Mouse (Mus musculus): Measurements from ENCODE around the gene Vav1. TPM values are rescaled to one million over a fixed set of nuclear protein-coding genes. Genes with fewer than 3 reads are reported as not detected.
"Not testable (repeated sequence)": the region's sequence is repeated elsewhere in the genome, so short reads cannot be mapped to it uniquely, and the experiment has no call there.

Gene Vav1
- polyA plus RNA-seq, 1 experiment from 2014 or later: 1.8 TPM

DNA sequence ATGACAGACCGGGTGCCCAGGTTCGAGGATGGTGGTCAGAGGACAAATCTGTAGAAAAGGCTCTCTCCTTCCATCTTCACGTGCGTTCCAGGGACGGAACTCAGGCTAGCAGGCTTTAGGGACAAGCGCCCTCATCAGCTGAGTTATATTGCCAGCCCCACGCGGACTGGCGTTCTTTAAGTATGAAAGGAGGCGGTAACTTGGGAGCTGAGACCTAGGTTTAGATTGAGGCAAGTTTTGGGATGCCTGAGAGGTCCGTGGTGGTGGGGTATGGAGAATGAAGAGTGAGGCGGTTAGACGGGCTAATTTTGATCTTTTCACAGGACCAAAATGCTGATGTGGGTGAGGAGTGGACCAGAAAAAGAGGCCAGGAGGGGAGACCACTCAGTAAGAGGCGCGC is 4.2 kb upstream of the Vav1 start:
- Histone ChIP-seq H3K4me2 (peak overlapping the region; percentile 75), H3K4me3 (peak overlapping the region; percentile 53), H3K9ac (peak overlapping the region; percentile 38; the same call in 1 of the 2 replicates), H3K4me1 (replicated peaks) (peaks cover 26% of the 10 kb centered on the region), H3K27ac (replicated peaks) (no peak overlapping the region), H3K9me3 (no peaks in the 10 kb centered on the region), H3K36me3 (no peaks in the 10 kb centered on the region), H3K27me3 (peaks cover 13% of the 10 kb centered on the region)
- ATAC-seq (ENCODE audit: low FRiP score, low read depth): peak; percentile 2; the same call in 1 of the 2 replicates
- WGBS: 5% methylated on average over 15 of the region's 15 CpGs

DNA sequence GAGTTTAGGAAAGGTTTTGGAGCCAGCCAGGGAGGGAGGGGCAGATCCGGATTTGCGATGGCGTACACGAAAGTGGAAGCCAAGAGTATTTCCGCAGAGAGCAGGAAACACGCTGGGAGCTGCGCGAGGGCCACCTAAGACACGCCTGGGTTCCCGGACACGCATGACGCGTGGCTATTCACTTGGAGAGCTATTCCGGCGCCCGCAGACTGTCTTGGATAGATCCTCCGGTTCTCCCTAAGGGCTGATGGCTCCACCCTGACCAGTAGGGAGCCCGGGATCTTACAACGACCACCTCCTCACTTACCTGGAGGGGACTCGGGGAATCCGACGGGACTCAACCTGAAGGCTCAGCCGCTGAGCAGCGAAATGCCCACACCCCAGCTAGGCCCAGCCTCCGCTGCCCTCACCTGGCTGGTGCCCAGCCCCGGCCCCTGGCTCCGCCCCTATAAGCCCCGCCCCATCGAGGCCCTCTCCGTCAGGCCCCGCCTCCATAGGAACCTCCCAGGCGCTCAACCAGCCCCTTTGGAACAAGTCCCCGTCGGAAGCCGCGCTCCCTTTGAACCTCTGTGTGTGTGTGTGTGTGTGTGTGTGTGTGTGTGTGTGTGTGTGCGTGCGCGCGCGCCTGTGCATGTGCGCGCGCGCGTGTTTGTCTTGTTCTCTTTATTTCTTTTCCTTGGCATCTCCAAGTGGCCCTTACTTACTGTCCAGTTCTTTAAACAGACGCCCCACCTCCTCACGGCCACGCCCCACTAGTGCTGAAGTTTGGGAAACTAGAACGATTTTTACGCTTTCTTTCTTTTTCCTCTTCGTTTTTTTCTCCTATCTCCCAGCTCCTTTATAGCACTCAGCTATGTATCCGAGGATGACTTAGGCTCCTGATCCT is 3.5 kb upstream of the Vav1 start:
- H3K4me2 ChIP-seq: peak overlapping the region; percentile 75
- no peak overlapping the region for H3K27ac ChIP-seq (replicated peaks)
- H3K4me3 ChIP-seq: peak overlapping the region; percentile 53
- H3K9ac ChIP-seq: peak overlapping the region; percentile 38
- no peaks in the 10 kb centered on the region for H3K9me3 ChIP-seq
- peaks cover 13% of the 10 kb centered on the region for H3K27me3 ChIP-seq
- no peaks in the 10 kb centered on the region for H3K36me3 ChIP-seq
- peaks cover 26% of the 10 kb centered on the region for H3K4me1 ChIP-seq (replicated peaks)
- 2% methylated on average over 53 of the region's 53 CpGs for WGBS
- peak; percentile 75 for ATAC-seq (ENCODE audit: low FRiP score, low read depth)

DNA sequence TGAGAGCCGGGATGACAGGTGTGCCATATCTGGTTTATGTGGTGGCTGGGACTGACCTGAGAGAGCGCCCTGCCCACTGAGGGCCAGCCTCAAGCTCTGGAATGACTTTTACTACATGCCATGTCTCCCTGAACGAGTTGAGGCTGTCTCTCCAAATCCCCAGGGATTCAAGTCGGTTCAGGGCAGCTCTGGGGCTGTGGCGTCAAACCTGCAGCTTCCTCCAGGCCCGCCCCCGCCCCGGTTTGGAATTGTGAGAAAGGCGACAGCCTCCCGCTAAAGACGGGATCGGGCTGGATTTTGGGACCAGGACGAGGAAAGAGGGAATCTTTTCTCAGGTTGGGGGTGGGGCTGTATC is 2.9 kb upstream of the Vav1 start:
- peak overlapping the region; percentile 38; the same call in 1 of the 2 replicates for H3K9ac ChIP-seq
- H3K4me2 ChIP-seq: peak overlapping the region; percentile 75
- peaks cover 26% of the 10 kb centered on the region for H3K4me1 ChIP-seq (replicated peaks)
- H3K36me3 ChIP-seq: no peaks in the 10 kb centered on the region
- peak overlapping the region; percentile 53 for H3K4me3 ChIP-seq
- peaks cover 13% of the 10 kb centered on the region for H3K27me3 ChIP-seq
- ATAC-seq (ENCODE audit: low FRiP score, low read depth): peak; percentile 47; the same call in 1 of the 2 replicates
- no peak overlapping the region for H3K27ac ChIP-seq (replicated peaks)
- 3% methylated on average over 13 of the region's 13 CpGs for WGBS
- H3K9me3 ChIP-seq: no peaks in the 10 kb centered on the region

DNA sequence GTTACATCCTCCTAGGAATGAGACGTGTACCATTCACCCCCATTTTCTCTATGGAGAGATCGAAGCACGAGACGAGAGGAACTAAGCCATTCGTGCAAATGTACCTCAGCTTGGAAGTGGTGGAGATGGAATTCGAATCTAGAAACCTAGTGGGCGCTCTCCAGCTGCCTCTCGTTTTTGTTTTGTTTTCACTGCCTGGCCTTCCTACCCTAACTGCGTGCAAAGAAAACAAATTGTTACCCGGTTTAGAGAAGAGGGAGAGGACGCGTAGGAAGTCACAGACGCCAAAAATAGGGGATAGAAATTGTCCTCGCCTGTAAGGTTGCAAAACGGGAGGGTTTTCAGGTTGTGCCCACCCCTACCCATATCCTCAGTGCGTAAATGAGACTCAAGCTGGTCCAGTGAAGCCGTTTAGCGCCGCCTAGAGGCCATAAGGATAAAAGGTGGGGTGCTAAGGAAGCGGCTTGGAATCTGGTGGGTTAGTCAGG is 2.2 kb upstream of the Vav1 start:
- Histone ChIP-seq H3K4me3 (peak overlapping the region; percentile 53), H3K9me3 (no peaks in the 10 kb centered on the region), H3K27me3 (peaks cover 13% of the 10 kb centered on the region), H3K9ac (peak overlapping the region; percentile 46), H3K36me3 (no peaks in the 10 kb centered on the region), H3K4me2 (peak overlapping the region; percentile 75), H3K27ac (replicated peaks) (0 out of 2 replicates have a peak overlapping the region, but pooled peaks have one; percentile 37), H3K4me1 (replicated peaks) (peaks cover 26% of the 10 kb centered on the region)
- WGBS: under 1% methylated on average over 20 of the region's 20 CpGs
- peak; percentile 70 for ATAC-seq (ENCODE audit: low FRiP score, low read depth)

DNA sequence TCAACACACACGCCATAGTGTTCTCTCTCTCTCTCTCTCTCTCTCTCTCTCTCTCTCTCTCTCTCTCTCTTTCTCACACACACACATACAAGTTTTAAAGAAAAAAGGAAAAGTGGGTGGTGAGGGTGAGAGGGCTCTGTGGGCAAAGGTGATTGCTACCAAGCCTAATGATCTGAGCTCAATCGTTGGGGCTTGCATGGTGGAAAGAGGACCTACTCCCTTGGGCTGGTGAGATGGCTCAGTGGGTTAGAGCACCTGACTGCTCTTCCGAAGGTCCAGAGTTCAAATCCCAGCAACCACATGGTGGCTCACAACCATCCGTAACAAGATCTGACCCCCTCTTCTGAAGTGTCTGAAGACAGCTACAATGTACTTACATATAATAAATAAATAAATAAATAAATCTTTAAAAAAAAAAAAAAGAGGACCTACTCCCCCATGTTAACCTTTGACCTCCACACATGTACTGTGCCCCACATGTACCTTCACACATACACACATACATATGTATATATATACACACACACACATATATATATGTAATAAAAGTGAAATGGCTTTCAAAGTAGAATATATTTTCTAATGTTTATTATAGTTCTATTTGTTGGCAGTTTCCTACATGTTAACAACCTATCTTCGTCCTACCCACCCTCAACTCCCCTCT is 1.2 kb upstream of the Vav1 start:
- not testable (repeated sequence) for ATAC-seq (ENCODE audit: low FRiP score, low read depth); H3K27ac ChIP-seq (replicated peaks); H3K9ac ChIP-seq; H3K36me3 ChIP-seq; H3K4me3 ChIP-seq; H3K9me3 ChIP-seq; H3K4me2 ChIP-seq
- Histone ChIP-seq H3K4me1 (replicated peaks) (peaks cover 26% of the 10 kb centered on the region), H3K27me3 (peaks cover 12% of the 10 kb centered on the region)
- 84% methylated on average over 5 of the region's 5 CpGs for WGBS

DNA sequence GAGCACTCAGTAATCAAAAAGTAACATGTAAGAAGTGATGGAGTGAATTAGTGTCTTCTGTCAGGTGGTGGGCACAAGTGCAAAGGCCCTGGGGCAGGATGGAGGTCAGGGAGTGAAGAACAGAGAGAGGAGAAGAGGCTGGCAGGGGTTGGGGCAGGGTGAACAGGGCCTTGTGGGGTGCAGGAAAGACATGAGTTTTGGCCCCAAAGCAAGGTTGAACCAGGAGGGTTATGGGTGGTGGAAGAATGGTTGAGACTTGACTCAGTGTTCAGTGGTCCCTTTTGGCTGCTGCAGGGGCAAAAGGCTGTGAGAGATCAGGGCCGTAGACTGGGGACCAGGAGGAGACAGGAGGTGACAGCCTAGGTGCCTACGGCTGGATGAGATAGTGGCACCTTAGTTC is 363 bp upstream of the Vav1 start:
- WGBS: 81% methylated on average over 2 of the region's 2 CpGs
- H3K27ac ChIP-seq (replicated peaks): no peak overlapping the region

DNA sequence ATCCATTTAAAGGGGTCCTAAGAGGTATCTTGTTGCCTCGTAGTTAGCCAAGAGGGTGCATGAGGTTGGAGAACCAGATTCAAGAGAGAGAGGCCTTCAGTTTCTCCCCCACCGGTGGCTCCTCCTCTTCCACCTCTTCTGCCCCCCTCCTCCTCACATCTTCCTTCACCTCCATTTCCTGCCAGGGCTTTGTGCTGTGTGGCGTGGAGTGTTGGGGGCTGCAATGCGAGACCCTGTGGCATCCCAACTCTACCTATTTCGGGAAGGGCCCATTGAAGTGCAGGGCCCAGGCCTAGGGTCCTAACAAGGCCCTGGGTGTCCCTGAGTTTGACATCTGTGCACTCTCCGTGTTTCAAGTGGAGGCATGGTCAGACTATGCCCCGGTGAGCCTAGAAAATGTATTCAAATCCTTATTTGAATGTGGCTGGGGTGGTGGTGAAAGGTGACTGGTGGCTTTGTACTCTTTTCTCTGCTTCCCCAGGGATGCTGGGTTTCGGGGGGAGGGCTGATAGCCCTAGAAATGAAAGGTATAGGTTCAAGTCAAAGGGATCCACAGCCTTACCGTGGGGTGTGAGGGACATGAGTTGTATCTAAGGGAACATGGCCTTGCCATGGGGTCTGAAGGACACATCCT is 808 bp downstream of the Vav1 start:
- no peaks in the 10 kb centered on the region for H3K36me3 ChIP-seq
- no peak overlapping the region for H3K4me3 ChIP-seq
- peaks cover 24% of the 10 kb centered on the region for H3K4me1 ChIP-seq (replicated peaks)
- H3K4me2 ChIP-seq: no peak overlapping the region
- no peak for ATAC-seq (ENCODE audit: low FRiP score, low read depth)
- no peaks in the 10 kb centered on the region for H3K9me3 ChIP-seq
- H3K27me3 ChIP-seq: 0 out of 2 replicates have a peak, but pooled peaks cover 3% of the 10 kb centered on the region
- no peak overlapping the region for H3K27ac ChIP-seq (replicated peaks)
- WGBS: 59% methylated on average over 9 of the region's 9 CpGs
- no peak overlapping the region for H3K9ac ChIP-seq

More for the DNA sequence above, 363 bp upstream of the Vav1 start:
- no peak for ATAC-seq (ENCODE audit: low FRiP score, low read depth)
- no peak overlapping the region for H3K4me2 ChIP-seq
- peaks cover 26% of the 10 kb centered on the region for H3K4me1 ChIP-seq (replicated peaks)
- H3K9me3 ChIP-seq: no peaks in the 10 kb centered on the region
- H3K4me3 ChIP-seq: no peak overlapping the region
- no peak overlapping the region for H3K9ac ChIP-seq
- H3K27me3 ChIP-seq: peaks cover 10% of the 10 kb centered on the region
- no peaks in the 10 kb centered on the region for H3K36me3 ChIP-seq

DNA sequence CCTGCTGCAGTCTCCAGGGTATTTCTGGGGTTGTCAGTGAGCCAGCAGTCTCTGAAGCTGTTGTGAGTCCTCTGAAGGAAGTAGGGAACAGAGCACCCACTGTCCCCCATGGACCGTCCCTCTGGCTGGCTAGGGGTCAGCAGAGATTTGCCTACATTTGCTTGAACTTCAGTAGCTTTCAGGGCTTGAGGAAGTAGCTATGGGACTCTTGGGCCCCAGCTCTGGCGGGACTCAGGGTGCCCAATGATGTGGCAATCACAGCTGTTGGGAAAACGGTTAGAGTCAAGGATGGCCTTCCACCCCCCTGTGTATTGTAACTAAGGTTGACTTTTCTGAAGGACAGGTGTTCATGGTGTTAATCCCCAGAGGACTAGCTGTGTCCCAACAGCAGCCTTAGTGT is 1.5 kb downstream of the Vav1 start:
- no peak overlapping the region for H3K9ac ChIP-seq

DNA sequence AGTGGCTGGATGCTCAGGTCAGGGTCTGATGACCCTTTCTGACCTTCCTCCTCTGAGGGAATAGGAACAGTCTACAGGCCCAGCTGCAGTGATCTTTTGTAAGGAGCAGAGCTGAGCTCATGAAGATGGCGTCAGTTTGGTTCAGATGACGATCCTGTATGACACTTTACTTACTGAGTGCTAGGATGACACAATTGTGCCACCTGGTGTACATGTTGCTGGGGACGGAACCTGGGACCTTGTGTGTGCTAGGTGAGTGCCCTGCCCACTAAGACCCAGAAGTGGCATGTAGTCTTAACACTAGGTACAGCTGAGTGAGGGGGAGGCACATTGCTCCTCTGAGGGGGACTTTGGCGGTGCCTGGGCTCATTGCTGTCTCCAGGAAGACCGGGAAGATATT is 5.0 kb downstream of the Vav1 start:
- H3K4me2 ChIP-seq: no peak overlapping the region
- no peak overlapping the region for H3K9ac ChIP-seq
- H3K4me3 ChIP-seq: no peak overlapping the region
- no peak for ATAC-seq (ENCODE audit: low FRiP score, low read depth)
- no peaks in the 10 kb centered on the region for H3K4me1 ChIP-seq (replicated peaks)
- H3K9me3 ChIP-seq: no peaks in the 10 kb centered on the region
- 0 out of 2 replicates have a peak, but pooled peaks cover 3% of the 10 kb centered on the region for H3K27me3 ChIP-seq
- H3K27ac ChIP-seq (replicated peaks): no peak overlapping the region
- 76% methylated on average over 5 of the region's 5 CpGs for WGBS
- H3K36me3 ChIP-seq: no peaks in the 10 kb centered on the region

More for the DNA sequence above, 1.5 kb downstream of the Vav1 start:
- H3K4me3 ChIP-seq: no peak overlapping the region
- no peaks in the 10 kb centered on the region for H3K36me3 ChIP-seq
- no peaks in the 10 kb centered on the region for H3K9me3 ChIP-seq
- WGBS: 92% methylated on average over 3 of the region's 3 CpGs
- H3K27me3 ChIP-seq: 0 out of 2 replicates have a peak, but pooled peaks cover 3% of the 10 kb centered on the region
- no peak for ATAC-seq (ENCODE audit: low FRiP score, low read depth)
- no peak overlapping the region for H3K4me2 ChIP-seq
- peaks cover 17% of the 10 kb centered on the region for H3K4me1 ChIP-seq (replicated peaks)
- H3K27ac ChIP-seq (replicated peaks): no peak overlapping the region

DNA sequence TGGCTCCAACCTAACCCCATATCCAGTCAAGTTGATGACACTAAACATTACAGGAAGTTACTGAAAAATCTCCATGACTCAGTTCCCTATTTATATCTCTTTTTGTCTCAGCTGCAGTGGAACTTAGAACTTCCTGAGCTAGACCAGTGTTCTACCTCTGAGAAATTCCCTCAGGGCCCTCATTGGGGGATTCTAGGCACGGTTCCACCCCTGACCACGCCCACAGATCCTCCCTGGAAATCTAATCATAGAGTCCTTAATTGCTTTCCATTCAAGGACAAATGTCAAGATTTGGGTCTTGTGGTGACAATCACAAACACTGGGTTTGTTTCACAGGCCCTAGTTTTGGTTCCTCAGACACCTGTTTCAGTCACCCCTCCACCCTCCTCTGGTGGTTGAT is 6.2 kb downstream of the Vav1 start:
- Histone ChIP-seq H3K36me3 (no peaks in the 10 kb centered on the region), H3K27me3 (0 out of 2 replicates have a peak, but pooled peaks cover 3% of the 10 kb centered on the region), H3K4me1 (replicated peaks) (no peaks in the 10 kb centered on the region), H3K9ac (no peak overlapping the region), H3K4me2 (no peak overlapping the region), H3K9me3 (no peaks in the 10 kb centered on the region), H3K4me3 (no peak overlapping the region), H3K27ac (replicated peaks) (no peak overlapping the region)
- no peak for ATAC-seq (ENCODE audit: low FRiP score, low read depth)
- 70% methylated on average over 2 of the region's 2 CpGs for WGBS

DNA sequence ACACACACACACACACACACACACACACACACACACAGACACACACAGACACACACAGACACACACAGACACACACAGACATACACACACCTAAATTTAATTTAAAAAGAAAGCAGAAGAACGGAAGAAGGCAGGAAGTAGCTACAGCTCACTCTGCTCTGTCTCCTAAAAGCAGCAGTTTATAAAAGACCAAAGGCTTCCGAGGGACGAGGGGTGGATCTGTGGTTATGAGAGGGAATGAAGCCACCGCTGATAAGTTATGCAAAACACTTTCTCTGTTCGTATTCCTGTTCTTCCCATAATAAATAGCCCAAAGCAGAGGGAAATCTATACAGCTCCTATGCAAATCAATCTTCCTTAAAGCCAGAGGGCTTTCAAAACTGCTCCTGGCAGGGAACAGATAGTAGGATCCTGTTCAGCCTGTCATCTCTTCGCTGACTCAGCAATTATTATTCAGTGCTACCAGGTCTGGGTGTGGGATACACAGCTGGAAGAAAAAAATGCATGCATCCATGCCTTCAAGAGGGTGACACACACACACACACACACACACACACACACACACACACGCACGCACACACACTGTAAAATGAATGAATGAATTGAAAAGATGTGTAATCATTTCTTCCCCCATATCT is 7.9 kb downstream of the Vav1 start:
- H3K4me3 ChIP-seq: no peak overlapping the region

More for the DNA sequence above, 7.9 kb downstream of the Vav1 start:
- Histone ChIP-seq H3K4me1 (replicated peaks) (no peaks in the 10 kb centered on the region), H3K9me3 (no peaks in the 10 kb centered on the region), H3K9ac (no peak overlapping the region), H3K27ac (replicated peaks) (no peak overlapping the region), H3K36me3 (no peaks in the 10 kb centered on the region), H3K4me2 (no peak overlapping the region), H3K27me3 (0 out of 2 replicates have a peak, but pooled peaks cover 3% of the 10 kb centered on the region)
- WGBS: 67% methylated on average over 8 of the region's 8 CpGs
- 0 out of 2 replicates have a peak, but pooled peaks have one; percentile 54 for ATAC-seq (ENCODE audit: low FRiP score, low read depth)
